Mouse (Mus musculus) myocyte (in vitro differentiated cells): ENCODE measurements around the gene Zfp672. TPM values are rescaled to one million over a fixed set of nuclear protein-coding genes. Genes with fewer than 3 reads are reported as not detected.
"Not testable (repeated sequence)": the region's sequence is repeated elsewhere in the genome, so short reads cannot be mapped to it uniquely, and the experiment has no call there.

Source experiments
- H3K27me3 ChIP-seq: one replicate; pipeline ENCODE4 v1.6.1; 2011; ENCODE audit not compliant: control insufficient read depth, insufficient read depth, insufficient read length
- H3K36me3 ChIP-seq: one replicate; pipeline ENCODE4 v1.6.1; 2011; ENCODE audit not compliant: control insufficient read depth, insufficient read depth
- H3K4me2 ChIP-seq: one replicate; pipeline ENCODE4 v1.6.1; 2011; ENCODE audit warnings: low read depth, control low read depth
- H3K4me3 ChIP-seq: one replicate; pipeline ENCODE4 v1.5.1; 2011; ENCODE audit warnings: mild to moderate bottlenecking, control low read depth, moderate library complexity
- H3K79me2 ChIP-seq: one replicate; pipeline ENCODE4 v1.6.1; 2011; ENCODE audit not compliant: control insufficient read depth, insufficient read depth
- H3ac ChIP-seq: one replicate; pipeline ENCODE4 v1.6.1; 2011; ENCODE audit not compliant: control insufficient read depth, insufficient read length
- CEBPB ChIP-seq: IDR thresholded peaks from 2 replicates; pipeline ENCODE4 v1.6.1; 2011; ENCODE audit warnings: mild to moderate bottlenecking, moderate library complexity; ENCODE audit not compliant: poor library complexity, insufficient read depth, severe bottlenecking
- E2F4 ChIP-seq: IDR thresholded peaks from one replicate; pipeline ENCODE4 v1.6.1; 2011; ENCODE audit warnings: mild to moderate bottlenecking, control low read depth, moderate library complexity; ENCODE audit not compliant: insufficient read depth
- MAX ChIP-seq: IDR thresholded peaks from one replicate; pipeline ENCODE4 v1.6.1; 2011; ENCODE audit warnings: low read depth, mild to moderate bottlenecking, control low read depth
- MYOD1 ChIP-seq, 3 experiments: IDR thresholded peaks; one replicate each; pipeline ENCODE4 v1.6.1; 2011; ENCODE audit warnings: control low read depth in 2 of 3, low read depth in 2 of 3, mild to moderate bottlenecking in 2 of 3, moderate library complexity in 1 of 3; ENCODE audit not compliant: insufficient read length in 2 of 3, control insufficient read depth in 1 of 3
- MYOG ChIP-seq, 3 experiments: IDR thresholded peaks; one replicate each; pipeline ENCODE4 v1.6.1; 2011; ENCODE audit warnings: control low read depth in 2 of 3, low read depth in 2 of 3, mild to moderate bottlenecking in 2 of 3; ENCODE audit not compliant: insufficient read length in 2 of 3, control insufficient read depth in 1 of 3, insufficient read depth in 1 of 3
- POLR2A ChIP-seq: IDR thresholded peaks from one replicate; pipeline ENCODE4 v1.6.1; 2011; ENCODE audit warnings: low read depth, mild to moderate bottlenecking, control low read depth, moderate library complexity; ENCODE audit not compliant: insufficient read length
- POLR2AphosphoS2 ChIP-seq: IDR thresholded peaks from one replicate; pipeline ENCODE4 v1.6.1; 2011; ENCODE audit warnings: low read depth, control low read depth; ENCODE audit not compliant: insufficient read length
- REST ChIP-seq: IDR thresholded peaks from one replicate; pipeline ENCODE4 v1.6.1; 2011; ENCODE audit warnings: mild to moderate bottlenecking, control low read depth, moderate library complexity; ENCODE audit not compliant: insufficient read depth, insufficient read length
- SRF ChIP-seq: IDR thresholded peaks from one replicate; pipeline ENCODE4 v1.6.1; 2011; ENCODE audit warnings: low read depth; ENCODE audit not compliant: control insufficient read depth, insufficient read length
- TCF12 ChIP-seq: IDR thresholded peaks from one replicate; pipeline ENCODE4 v1.6.1; 2011; ENCODE audit warnings: mild to moderate bottlenecking, control low read depth; ENCODE audit not compliant: poor library complexity, insufficient read depth, severe bottlenecking
- TCF3 ChIP-seq: IDR thresholded peaks from one replicate; pipeline ENCODE4 v1.6.1; 2011; ENCODE audit warnings: low read depth, control low read depth; ENCODE audit not compliant: insufficient read length
- USF1 ChIP-seq: IDR thresholded peaks from one replicate; pipeline ENCODE4 v1.6.1; 2011; ENCODE audit warnings: low read depth, mild to moderate bottlenecking, control low read depth, moderate library complexity
- polyA plus RNA-seq: library from polyadenylated mRNA; unstranded; fragments of >200 nt; fragmentation: generic; extraction: Trizol; gene quantifications from one replicate; pipeline ENCODE4 v1.2.1, GENCODE M21; 2012; ENCODE audit warnings: missing spikeins

Zfp672 gene
- polyA plus RNA-seq, 1 experiment = 15.7 TPM

GRCm38 (mm10) chr11:58377273-58377672, 47.1 kb upstream of the Zfp672 start:
- Histone ChIP-seq H3K36me3 (no peaks in the 10 kb centered on the region), H3ac (no peak overlapping the region), H3K27me3 (no peaks in the 10 kb centered on the region), H3K4me3 (no peak overlapping the region), H3K4me2 (no peak overlapping the region), H3K79me2 (no peaks in the 10 kb centered on the region)
- TF ChIP-seq MAX (no peak), CEBPB (no peak), E2F4 (no peak), SRF (no peak), USF1 (no peak), POLR2A (no peak), TCF12 (no peak), POLR2AphosphoS2 (no peak), TCF3 (no peak), MYOD1 (IDR thresholded peaks at IDR 0.05; ENCODE audit: control insufficient read depth in 1 of 3, insufficient read length in 2 of 3, low read depth in 2 of 3) (no peak), REST (no peak), MYOG (IDR thresholded peaks at IDR 0.05; ENCODE audit: control insufficient read depth in 1 of 3, insufficient read depth in 1 of 3, insufficient read length in 2 of 3, low read depth in 2 of 3) (no peak)

GRCm38 (mm10) chr11:58366191-58366590, 36.1 kb upstream of the Zfp672 start:
- not testable (repeated sequence) for H3K36me3 ChIP-seq, H3K4me3 ChIP-seq, H3K4me2 ChIP-seq, H3ac ChIP-seq, H3K27me3 ChIP-seq, H3K79me2 ChIP-seq

GRCm38 (mm10) chr11:58364454-58364853, 34.3 kb upstream of the Zfp672 start:
- no peak overlapping the region for H3ac ChIP-seq
- TF ChIP-seq TCF3 (no peak), MYOD1 (IDR thresholded peaks at IDR 0.05; ENCODE audit: control insufficient read depth in 1 of 3, insufficient read length in 2 of 3, low read depth in 2 of 3) (no peak), REST (no peak), USF1 (no peak), SRF (no peak), MYOG (IDR thresholded peaks at IDR 0.05; ENCODE audit: control insufficient read depth in 1 of 3, insufficient read depth in 1 of 3, insufficient read length in 2 of 3, low read depth in 2 of 3) (no peak), MAX (no peak), POLR2AphosphoS2 (no peak), E2F4 (no peak), TCF12 (no peak), CEBPB (no peak), POLR2A (no peak)
- no peaks in the 10 kb centered on the region for H3K27me3 ChIP-seq
- no peak overlapping the region for H3K4me2 ChIP-seq
- no peaks in the 10 kb centered on the region for H3K36me3 ChIP-seq
- no peaks in the 10 kb centered on the region for H3K79me2 ChIP-seq
- no peak overlapping the region for H3K4me3 ChIP-seq

GRCm38 (mm10) chr11:58362562-58362961, 32.4 kb upstream of the Zfp672 start:
- H3K4me2 ChIP-seq, H3K79me2 ChIP-seq: not testable (repeated sequence)

GRCm38 (mm10) chr11:58357844-58358534, 27.9 kb upstream of the Zfp672 start:
- Histone ChIP-seq H3K27me3 (no peaks in the 10 kb centered on the region), H3ac (no peak overlapping the region), H3K36me3 (no peaks in the 10 kb centered on the region), H3K4me3 (no peak overlapping the region), H3K79me2 (no peaks in the 10 kb centered on the region), H3K4me2 (no peak overlapping the region)
- TF ChIP-seq E2F4 (no peak), MAX (no peak), REST (no peak), POLR2A (no peak), POLR2AphosphoS2 (no peak), TCF3 (no peak), CEBPB (no peak), SRF (no peak), TCF12 (no peak)

More at GRCm38 (mm10) chr11:58362562-58362961, 32.4 kb upstream of the Zfp672 start:
- not testable (repeated sequence) for H3ac ChIP-seq, H3K27me3 ChIP-seq, H3K36me3 ChIP-seq, H3K4me3 ChIP-seq

- no peak overlapping the region for H3ac ChIP-seq
- no peaks in the 10 kb centered on the region for H3K36me3 ChIP-seq
Measured at GRCm38 (mm10) chr11:58357042-58357441, 26.9 kb upstream of the Zfp672 start.

More at GRCm38 (mm10) chr11:58357042-58357441, 26.9 kb upstream of the Zfp672 start:
- TF ChIP-seq USF1 = no peak
- no peak for TF ChIP-seq TCF12
- no peak for TF ChIP-seq SRF
- TF ChIP-seq TCF3 = no peak
- no peak for TF ChIP-seq CEBPB
- TF ChIP-seq MYOD1 (IDR thresholded peaks at IDR 0.05; ENCODE audit: control insufficient read depth in 1 of 3, insufficient read length in 2 of 3, low read depth in 2 of 3) = no peak
- Histone ChIP-seq H3K4me3 (no peak overlapping the region), H3K27me3 (no peaks in the 10 kb centered on the region), H3K4me2 (no peak overlapping the region), H3K79me2 (no peaks in the 10 kb centered on the region)
